Mouse (Mus musculus) left cerebral cortex, adult 2 months (tissue): ENCODE results near the gene Hnf1a. TPM values are rescaled to one million over a fixed set of nuclear protein-coding genes. Genes with fewer than 3 reads are reported as not detected.

Experiments
- DNase-seq, 2 experiments: peaks; one replicate each; pipeline ENCODE4 v3.0.0; 2021 to 2022; ENCODE audit warnings: low spot score in 2 of 2, mixed read lengths in 1 of 2; ENCODE audit errors: extremely low spot score in 1 of 2
- H3K27ac ChIP-seq: fragments of 200-600 bp; 2 replicates; pipeline ENCODE4 v1.8.1; 2022
- H3K4me3 ChIP-seq: fragments of 200-600 bp; 2 replicates; pipeline ENCODE4 v1.8.1; 2022
- CTCF ChIP-seq: fragments of 200-600 bp; IDR thresholded peaks from 2 replicates; pipeline ENCODE4 v1.8.1; 2022; ENCODE audit warnings: antibody characterized with exemption, mild to moderate bottlenecking, moderate library complexity
- intact Hi-C: fragments of 180-260 bp; cut with DNase I; formaldehyde crosslinking; loops from one replicate; pipeline ENCODE4 v1.15.1; 2025
- total RNA-seq, 2 experiments: library from RNA; stranded (reverse); gene quantifications; 2 replicates each; pipeline ENCODE4 v1.2.3; 2021

Gene Hnf1a
- total RNA-seq, 2 experiments from 2014 or later, result not detected

GRCm38 (mm10) chr5:115007768-115008167 lies 36.9 kb upstream of the Hnf1a start:
- Histone ChIP-seq H3K4me3 (no peak overlapping the region), H3K27ac (no peak overlapping the region)
- TF ChIP-seq CTCF, result no peak
- intact Hi-C loops, result no loop called here
- no peak for DNase-seq

GRCm38 (mm10) chr5:115003224-115003873 lies 32.5 kb upstream of the Hnf1a start:
- Histone ChIP-seq H3K27ac (no peak overlapping the region), H3K4me3 (no peak overlapping the region)
- intact Hi-C loops, result no loop called here
- no peak for TF ChIP-seq CTCF
- no peak for DNase-seq

DNA sequence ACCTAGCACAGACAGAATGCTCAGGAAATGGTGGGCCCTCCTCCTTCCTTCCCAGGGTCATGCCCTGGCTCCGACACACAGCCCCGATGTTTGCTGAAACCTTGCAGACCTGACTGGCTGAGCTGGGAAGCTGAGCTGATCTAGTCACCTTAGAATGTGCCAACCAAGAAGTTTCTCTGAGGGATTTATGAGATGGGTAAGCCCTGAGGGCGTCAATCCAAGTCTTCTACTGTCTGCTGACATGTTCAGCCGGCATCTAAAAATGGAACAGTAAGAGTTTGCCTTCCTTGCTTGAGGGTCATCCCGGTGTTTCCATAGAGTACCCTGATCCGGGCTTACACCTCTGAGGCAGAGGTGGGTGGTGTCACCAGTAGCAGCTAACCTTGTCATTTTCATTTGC lies 31.9 kb upstream of the Hnf1a start:
- intact Hi-C loops, result no loop called here
- TF ChIP-seq CTCF, result no peak
- H3K4me3 ChIP-seq, result no peak overlapping the region
- no peak for DNase-seq
- no peak overlapping the region for H3K27ac ChIP-seq

- intact Hi-C loops, result no loop called here
- TF ChIP-seq CTCF, result no peak
- Histone ChIP-seq H3K27ac (no peak overlapping the region), H3K4me3 (no peak overlapping the region)
- no peak for DNase-seq
Measured at GRCm38 (mm10) chr5:115001464-115001863, 30.6 kb upstream of the Hnf1a start.

DNA sequence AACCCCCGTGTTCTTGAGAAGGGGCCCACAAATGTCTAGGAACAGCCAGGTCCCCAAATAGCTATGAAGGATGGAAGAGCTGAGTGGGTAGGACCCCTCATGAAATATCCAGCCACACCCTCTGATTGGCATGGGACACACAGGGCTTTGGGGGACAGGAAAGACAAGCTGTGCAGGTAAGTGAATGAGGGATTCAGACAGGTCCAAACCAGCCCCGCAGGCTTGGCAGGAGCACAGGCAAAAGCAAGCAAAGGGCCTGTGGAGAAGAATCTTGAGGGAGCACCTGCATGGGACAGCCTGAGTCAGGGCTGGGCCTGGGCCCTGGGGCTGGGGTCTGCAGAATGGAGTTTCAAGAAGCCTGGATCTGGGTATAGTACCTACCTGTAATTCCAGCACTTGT lies 29.6 kb upstream of the Hnf1a start:
- H3K4me3 ChIP-seq, result no peak overlapping the region
- H3K27ac ChIP-seq, result no peak overlapping the region
- no peak for DNase-seq
- intact Hi-C loops, result no loop called here
- TF ChIP-seq CTCF, result no peak

DNA sequence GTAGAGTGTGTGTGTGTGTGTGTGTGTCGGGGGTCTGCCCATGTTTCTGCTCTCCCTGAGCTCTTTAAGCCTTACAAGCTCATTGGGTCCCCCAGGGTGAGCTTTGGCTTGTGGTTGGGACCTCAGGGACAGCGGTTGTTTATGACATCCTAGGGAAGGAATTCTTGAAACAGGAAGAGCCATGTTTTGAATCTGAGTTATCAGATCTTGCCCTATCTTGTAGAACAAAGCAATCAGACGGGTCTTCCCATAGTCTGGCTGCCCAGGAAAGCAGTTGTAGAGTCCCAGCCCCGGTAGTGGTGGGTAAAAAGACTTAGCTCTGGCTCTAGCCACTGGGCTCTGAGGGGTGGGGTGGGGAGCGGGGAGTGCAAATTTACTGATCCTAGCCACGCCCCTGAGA lies 26.4 kb upstream of the Hnf1a start:
- intact Hi-C loops, result no loop called here
- no peak for TF ChIP-seq CTCF
- no peak overlapping the region for H3K4me3 ChIP-seq
- H3K27ac ChIP-seq, result no peak overlapping the region
- no peak for DNase-seq

- Histone ChIP-seq H3K4me3 (no peak overlapping the region), H3K27ac (no peak overlapping the region)
- DNase-seq, result no peak
- no peak for TF ChIP-seq CTCF
- intact Hi-C loops, result no loop called here
Measured at GRCm38 (mm10) chr5:114996447-114996846, 25.6 kb upstream of the Hnf1a start.

DNA sequence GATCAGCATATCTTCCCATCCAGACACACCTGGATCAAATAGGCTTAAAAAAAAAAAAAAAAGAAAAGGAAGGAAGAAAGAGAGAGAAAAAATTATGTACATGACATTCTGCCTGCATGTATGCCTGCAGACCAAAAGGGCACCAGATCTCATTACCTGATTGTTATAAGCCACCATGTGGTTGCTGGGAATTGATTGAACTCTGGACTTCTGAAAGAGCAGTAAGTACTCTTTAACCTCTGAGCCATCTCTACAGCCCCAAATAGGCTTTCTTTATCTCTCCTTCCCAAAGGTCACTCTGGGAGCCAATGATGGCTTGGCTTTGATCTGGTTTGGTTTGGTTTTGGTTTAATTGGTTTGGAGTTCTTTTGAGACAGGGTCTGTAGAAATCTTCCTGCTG lies 14.2 kb upstream of the Hnf1a start:
- H3K4me3 ChIP-seq, result no peak overlapping the region
- no peak for TF ChIP-seq CTCF
- H3K27ac ChIP-seq, result no peak overlapping the region
- DNase-seq, result no peak
- intact Hi-C loops, result no loop called here

DNA sequence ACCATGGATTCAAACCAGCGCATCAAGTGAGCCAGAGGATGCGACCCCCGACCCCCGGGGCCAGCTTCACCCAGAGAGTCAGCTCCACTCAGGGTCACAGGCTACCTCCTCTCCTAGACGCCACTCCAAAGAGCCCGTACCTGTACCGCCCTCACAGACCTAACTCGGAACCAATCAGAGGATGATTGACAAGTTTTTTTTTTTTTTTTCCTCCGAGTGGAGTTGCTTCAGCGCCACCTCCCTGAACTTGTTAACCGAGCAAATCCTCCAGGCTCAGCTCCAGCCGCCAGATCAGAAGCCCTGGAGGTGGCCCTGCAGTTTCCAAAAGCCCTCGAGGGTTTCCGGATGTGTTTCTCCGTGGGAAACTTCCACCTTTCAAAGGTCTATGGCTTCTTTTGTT lies 11.1 kb upstream of the Hnf1a start:
- no peak for TF ChIP-seq CTCF
- H3K27ac ChIP-seq, result no peak overlapping the region
- DNase-seq, result no peak
- H3K4me3 ChIP-seq, result no peak overlapping the region
- intact Hi-C loops, result no loop called here

DNA sequence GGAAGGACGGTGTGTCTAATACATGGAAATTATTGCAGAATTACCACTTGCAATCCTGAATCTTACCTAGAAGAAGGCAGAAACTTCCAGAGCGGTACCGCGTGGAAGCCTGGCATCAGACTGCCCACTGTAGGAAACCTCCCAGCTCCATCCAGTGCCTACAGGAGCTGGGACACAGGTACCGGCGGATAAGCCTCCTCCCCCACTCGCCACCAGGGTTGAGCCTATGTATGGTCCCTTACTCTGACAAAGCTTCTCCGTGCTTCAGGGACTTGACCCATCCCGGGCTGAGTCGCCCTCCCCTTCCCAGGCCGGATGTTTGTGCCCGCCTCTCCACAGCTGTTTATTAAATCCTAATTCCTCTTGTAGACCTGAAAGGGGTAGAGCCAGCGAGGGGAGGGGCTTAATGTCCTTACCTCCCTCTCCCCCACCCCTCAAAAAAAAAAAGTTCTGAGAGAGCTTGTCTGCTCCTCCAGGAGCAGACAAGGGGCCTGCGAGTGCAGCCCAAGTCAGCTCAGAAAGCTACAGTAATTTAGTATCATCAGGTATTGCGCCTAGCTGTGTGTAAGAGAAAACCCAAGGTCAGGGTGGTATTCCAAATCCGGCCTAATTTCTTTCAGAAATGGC lies 9.3 kb upstream of the Hnf1a start:
- no peak for TF ChIP-seq CTCF
- intact Hi-C loops, result no loop called here
- no peak overlapping the region for H3K27ac ChIP-seq
- DNase-seq, result no peak
- H3K4me3 ChIP-seq, result peak overlapping the region; percentile 42; the same call in 1 of the 2 replicates

DNA sequence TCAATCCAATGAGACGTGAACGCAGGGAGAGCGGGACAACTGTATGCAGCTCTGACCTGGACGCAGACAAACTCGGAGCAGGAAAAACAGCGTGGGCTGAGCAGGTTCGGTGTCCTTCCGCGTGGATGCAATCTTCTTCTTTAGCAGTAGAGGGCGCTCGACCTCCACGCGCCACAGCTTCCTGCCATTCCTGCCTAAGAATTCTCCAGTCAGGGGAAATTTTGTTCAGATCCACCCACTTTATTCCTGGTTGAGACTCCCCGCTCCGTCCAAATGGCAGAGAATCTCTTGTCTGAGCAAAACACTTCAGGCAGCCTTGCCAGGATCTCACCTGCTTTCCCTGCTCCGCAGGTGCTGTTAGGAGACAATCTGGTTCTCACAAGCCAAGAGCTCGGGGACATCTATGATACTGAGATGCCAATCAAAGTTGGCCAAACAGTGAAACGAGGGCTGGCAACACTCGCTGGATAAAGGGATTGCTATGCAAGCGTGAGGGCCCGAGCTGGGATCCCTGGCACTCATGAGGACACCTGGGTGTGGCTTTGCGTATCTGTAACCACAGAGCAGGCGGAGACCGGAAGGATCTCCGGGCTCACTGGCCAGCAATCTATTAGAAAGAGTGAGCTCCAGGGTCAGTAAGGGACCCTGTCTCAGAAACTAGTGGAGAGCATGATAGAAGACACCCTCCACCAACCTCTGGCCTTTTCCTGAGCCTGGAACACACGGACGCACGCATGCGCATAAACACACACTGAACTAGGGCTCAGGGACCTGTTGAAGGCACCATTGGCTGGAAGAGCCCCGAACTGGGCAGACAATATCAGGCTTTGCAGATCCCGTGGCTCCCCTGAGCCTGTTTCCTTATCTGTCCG lies 8.6 kb upstream of the Hnf1a start:
- Histone ChIP-seq H3K27ac (no peak overlapping the region), H3K4me3 (peak overlapping the region; percentile 42)
- DNase-seq, result peak; percentile 79 to 81
- peak; percentile 96 for TF ChIP-seq CTCF
- intact Hi-C loops, result loop anchor here (1.0 to 5.0 kb wide), 4 partner anchors 97 to 255 kb away; partner anchors contain the start of gene Pop5

DNA sequence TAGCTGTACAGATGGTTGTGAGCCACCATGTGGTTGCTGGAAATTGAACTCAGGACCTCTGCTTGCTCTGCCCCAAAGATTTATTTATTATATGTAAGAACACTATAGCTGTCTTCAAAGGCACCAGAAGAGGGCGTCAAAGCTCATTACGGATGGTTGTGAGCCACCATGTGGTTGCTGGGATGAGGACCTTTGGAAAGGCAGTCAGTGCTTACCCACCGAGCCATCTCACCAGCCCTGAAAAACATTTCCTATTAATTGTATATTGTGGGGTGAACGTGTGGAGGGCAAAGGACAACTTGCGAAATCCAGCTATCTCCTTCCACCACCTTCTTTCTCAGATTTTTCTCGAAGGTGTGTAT lies 8.0 kb upstream of the Hnf1a start:
- H3K4me3 ChIP-seq, result peak overlapping the region; percentile 42; the same call in 1 of the 2 replicates
- intact Hi-C loops, result loop anchor here (1.0 to 5.0 kb wide), 4 partner anchors 97 to 256 kb away; partner anchors contain the start of gene Pop5
- no peak for TF ChIP-seq CTCF
- no peak for DNase-seq
- H3K27ac ChIP-seq, result no peak overlapping the region
